Mouse (Mus musculus) megakaryocyte, embryonic 14.5 days (primary cell): ENCODE measurements around the gene Izumo4.

Experiments used
- FLI1 ChIP-seq: IDR thresholded peaks from 2 replicates; pipeline ENCODE4 v1.6.1; 2012; ENCODE audit warnings: low read length, inconsistent platforms, mixed read lengths
- GATA1 ChIP-seq: IDR thresholded peaks from 3 replicates; pipeline ENCODE4 v1.6.1; 2012; ENCODE audit warnings: mixed read lengths, low read length, inconsistent platforms, borderline replicate concordance

DNA sequence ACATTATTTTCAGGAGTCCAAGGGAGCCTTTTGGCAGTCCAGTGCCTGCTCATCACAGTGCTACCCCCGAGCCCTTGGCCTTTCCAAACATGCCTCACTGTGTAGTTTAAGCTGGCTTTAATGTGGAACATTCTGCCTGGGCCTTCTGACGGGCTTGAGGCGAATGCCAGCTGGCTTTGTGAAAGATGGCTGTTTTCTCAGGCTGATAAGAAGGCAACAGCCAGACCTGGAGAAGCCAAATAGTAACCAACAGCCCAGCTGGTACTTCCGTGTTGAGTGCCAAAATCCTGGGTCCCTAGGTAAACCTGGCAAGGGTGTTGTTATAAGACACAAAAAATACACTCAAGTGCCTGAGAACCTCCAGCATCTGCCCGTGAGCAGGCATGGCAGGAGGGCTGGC, 34.7 kb downstream of the Izumo4 start:
- TF ChIP-seq GATA1 (no peak), FLI1 (no peak)
